Mouse (Mus musculus): ENCODE measurements around the gene Olfr1494. TPM values are rescaled to one million over a fixed set of nuclear protein-coding genes. Genes with fewer than 3 reads are reported as not detected.

Gene Olfr1494
- not detected in 2 replicates for polyA plus RNA-seq (2014; fragmentation: Nextera tagmentation; extraction: Ambion mirVana)

GRCm38 (mm10) chr19:13739428-13739827, at the start of gene Olfr1494:
Gene Olfr1494 (plus strand): TSS chr19:13739728.
- no peaks in the 10 kb centered on the region for H3K9me3 ChIP-seq (ENCODE audit: control insufficient read depth, low read depth, low read length)
- 85% methylated on average over 4 of the region's 4 CpGs for WGBS
- H3K4me1 ChIP-seq (ENCODE audit: control insufficient read depth, insufficient read depth, low read length) = no peaks in the 10 kb centered on the region
- H3K36me3 ChIP-seq (ENCODE audit: control insufficient read depth, insufficient read depth, low read length) = no peaks in the 10 kb centered on the region
- ATAC-seq (ENCODE audit: insufficient number of reproducible peaks, insufficient read depth, low FRiP score, low read depth) = no peak
- no peak within 1 kb of the TSS for H3K4me2 ChIP-seq (replicated peaks; ENCODE audit: low read depth, low read length)
- H3K27me3 ChIP-seq (ENCODE audit: control insufficient read depth, insufficient read depth, low read length) = no peaks in the 10 kb centered on the region
- no peak within 1 kb of the TSS for H3K9ac ChIP-seq (replicated peaks; ENCODE audit: low read depth, low read length)
- H3K4me3 ChIP-seq (ENCODE audit: low read depth, low read length) = no peak within 1 kb of the TSS
- H3K27ac ChIP-seq (ENCODE audit: low read length) = no peak within 1 kb of the TSS

- Histone ChIP-seq H3K9ac (replicated peaks; ENCODE audit: low read depth, low read length) (no peak within 1 kb of the TSS), H3K4me2 (replicated peaks; ENCODE audit: low read depth, low read length) (no peak within 1 kb of the TSS), H3K4me1 (ENCODE audit: control insufficient read depth, insufficient read depth, low read length) (no peaks in the 10 kb centered on the region), H3K27ac (ENCODE audit: low read length) (no peak within 1 kb of the TSS), H3K4me3 (ENCODE audit: low read depth, low read length) (no peak within 1 kb of the TSS), H3K36me3 (ENCODE audit: control insufficient read depth, insufficient read depth, low read length) (no peaks in the 10 kb centered on the region), H3K9me3 (ENCODE audit: control insufficient read depth, low read depth, low read length) (no peaks in the 10 kb centered on the region), H3K27me3 (ENCODE audit: control insufficient read depth, insufficient read depth, low read length) (no peaks in the 10 kb centered on the region)
- 71% methylated on average over 3 of the region's 3 CpGs for WGBS
- ATAC-seq (ENCODE audit: insufficient number of reproducible peaks, insufficient read depth, low FRiP score, low read depth) = no peak
Observed at GRCm38 (mm10) chr19:13696968-13697367, 42.6 kb upstream of the Olfr1494 start, which contains the start of gene Olfr1491. Gene Olfr1491 (plus strand): TSS chr19:13697268.

- H3K27ac ChIP-seq (ENCODE audit: low read length) = no peak within 1 kb of the TSS
- H3K9ac ChIP-seq (replicated peaks; ENCODE audit: low read depth, low read length) = no peak within 1 kb of the TSS
- H3K4me2 ChIP-seq (replicated peaks; ENCODE audit: low read depth, low read length) = no peak within 1 kb of the TSS
- no peak for ATAC-seq (ENCODE audit: insufficient number of reproducible peaks, insufficient read depth, low FRiP score, low read depth)
- no peaks in the 10 kb centered on the region for H3K36me3 ChIP-seq (ENCODE audit: control insufficient read depth, insufficient read depth, low read length)
- no peaks in the 10 kb centered on the region for H3K27me3 ChIP-seq (ENCODE audit: control insufficient read depth, insufficient read depth, low read length)
- no peaks in the 10 kb centered on the region for H3K9me3 ChIP-seq (ENCODE audit: control insufficient read depth, low read depth, low read length)
- WGBS = 53% methylated on average over 2 of the region's 2 CpGs
- H3K4me3 ChIP-seq (ENCODE audit: low read depth, low read length) = no peak within 1 kb of the TSS
- H3K4me1 ChIP-seq (ENCODE audit: control insufficient read depth, insufficient read depth, low read length) = no peaks in the 10 kb centered on the region
Observed at GRCm38 (mm10) chr19:13722978-13723377, 16.6 kb upstream of the Olfr1494 start, which contains the start of gene Olfr1493-ps1. Gene Olfr1493-ps1 (plus strand): TSS chr19:13723278.

GRCm38 (mm10) chr19:13749366-13749765, 9.8 kb downstream of the Olfr1494 start:
- no peaks in the 10 kb centered on the region for H3K9me3 ChIP-seq (ENCODE audit: control insufficient read depth, low read depth, low read length)

GRCm38 (mm10) chr19:13764306-13764705, 24.8 kb downstream of the Olfr1494 start, which contains the start of gene Olfr1495:
Gene Olfr1495 (plus strand): TSS chr19:13764606.
- Histone ChIP-seq H3K4me3 (ENCODE audit: low read depth, low read length) (no peak within 1 kb of the TSS), H3K9me3 (ENCODE audit: control insufficient read depth, low read depth, low read length) (no peaks in the 10 kb centered on the region), H3K4me2 (replicated peaks; ENCODE audit: low read depth, low read length) (no peak within 1 kb of the TSS), H3K9ac (replicated peaks; ENCODE audit: low read depth, low read length) (no peak within 1 kb of the TSS), H3K4me1 (ENCODE audit: control insufficient read depth, insufficient read depth, low read length) (no peaks in the 10 kb centered on the region), H3K36me3 (ENCODE audit: control insufficient read depth, insufficient read depth, low read length) (no peaks in the 10 kb centered on the region), H3K27ac (ENCODE audit: low read length) (no peak within 1 kb of the TSS), H3K27me3 (ENCODE audit: control insufficient read depth, insufficient read depth, low read length) (no peaks in the 10 kb centered on the region)
- 87% methylated on average over 3 of the region's 3 CpGs for WGBS
- no peak for ATAC-seq (ENCODE audit: insufficient number of reproducible peaks, insufficient read depth, low FRiP score, low read depth)

More at GRCm38 (mm10) chr19:13749366-13749765, 9.8 kb downstream of the Olfr1494 start:
- Histone ChIP-seq H3K4me1 (ENCODE audit: control insufficient read depth, insufficient read depth, low read length) (no peaks in the 10 kb centered on the region), H3K4me3 (ENCODE audit: low read depth, low read length) (no peak overlapping the region), H3K4me2 (replicated peaks; ENCODE audit: low read depth, low read length) (no peak overlapping the region), H3K27ac (ENCODE audit: low read length) (no peak overlapping the region), H3K9ac (replicated peaks; ENCODE audit: low read depth, low read length) (no peak overlapping the region), H3K27me3 (ENCODE audit: control insufficient read depth, insufficient read depth, low read length) (no peaks in the 10 kb centered on the region), H3K36me3 (ENCODE audit: control insufficient read depth, insufficient read depth, low read length) (no peaks in the 10 kb centered on the region)
- WGBS = 78% methylated on average over 1 of the region's 1 CpGs
- no peak for ATAC-seq (ENCODE audit: insufficient number of reproducible peaks, insufficient read depth, low FRiP score, low read depth)

- Histone ChIP-seq H3K27me3 (ENCODE audit: control insufficient read depth, insufficient read depth, low read length) (no peaks in the 10 kb centered on the region), H3K4me2 (replicated peaks; ENCODE audit: low read depth, low read length) (no peak overlapping the region), H3K36me3 (ENCODE audit: control insufficient read depth, insufficient read depth, low read length) (no peaks in the 10 kb centered on the region), H3K9ac (replicated peaks; ENCODE audit: low read depth, low read length) (no peak overlapping the region), H3K27ac (ENCODE audit: low read length) (no peak overlapping the region), H3K4me3 (ENCODE audit: low read depth, low read length) (no peak overlapping the region), H3K4me1 (ENCODE audit: control insufficient read depth, insufficient read depth, low read length) (no peaks in the 10 kb centered on the region), H3K9me3 (ENCODE audit: control insufficient read depth, low read depth, low read length) (no peaks in the 10 kb centered on the region)
- no peak for ATAC-seq (ENCODE audit: insufficient number of reproducible peaks, insufficient read depth, low FRiP score, low read depth)
- WGBS = 88% methylated on average over 9 of the region's 9 CpGs
Observed at GRCm38 (mm10) chr19:13768565-13769276, 29.2 kb downstream of the Olfr1494 start.

- Histone ChIP-seq H3K27me3 (ENCODE audit: control insufficient read depth, insufficient read depth, low read length) (no peaks in the 10 kb centered on the region), H3K4me2 (replicated peaks; ENCODE audit: low read depth, low read length) (no peak within 1 kb of the TSS), H3K36me3 (ENCODE audit: control insufficient read depth, insufficient read depth, low read length) (no peaks in the 10 kb centered on the region), H3K4me3 (ENCODE audit: low read depth, low read length) (no peak within 1 kb of the TSS), H3K9me3 (ENCODE audit: control insufficient read depth, low read depth, low read length) (no peaks in the 10 kb centered on the region), H3K27ac (ENCODE audit: low read length) (no peak within 1 kb of the TSS), H3K9ac (replicated peaks; ENCODE audit: low read depth, low read length) (no peak within 1 kb of the TSS), H3K4me1 (ENCODE audit: control insufficient read depth, insufficient read depth, low read length) (no peaks in the 10 kb centered on the region)
- 78% methylated on average over 1 of the region's 1 CpGs for WGBS
- ATAC-seq (ENCODE audit: insufficient number of reproducible peaks, insufficient read depth, low FRiP score, low read depth) = no peak
Observed at GRCm38 (mm10) chr19:13777578-13777977, 38.0 kb downstream of the Olfr1494 start, which contains the start of gene Olfr1496. Gene Olfr1496 (plus strand): TSS chr19:13777878.

GRCm38 (mm10) chr19:13798102-13798501, 58.6 kb downstream of the Olfr1494 start, which contains the start of gene Olfr1497:
Gene Olfr1497 (minus strand): TSS chr19:13798202.
- no peak for ATAC-seq (ENCODE audit: insufficient number of reproducible peaks, insufficient read depth, low FRiP score, low read depth)
- H3K4me3 ChIP-seq (ENCODE audit: low read depth, low read length) = no peak within 1 kb of the TSS
- no peak within 1 kb of the TSS for H3K4me2 ChIP-seq (replicated peaks; ENCODE audit: low read depth, low read length)
- H3K27me3 ChIP-seq (ENCODE audit: control insufficient read depth, insufficient read depth, low read length) = no peaks in the 10 kb centered on the region
- no peaks in the 10 kb centered on the region for H3K9me3 ChIP-seq (ENCODE audit: control insufficient read depth, low read depth, low read length)
- H3K4me1 ChIP-seq (ENCODE audit: control insufficient read depth, insufficient read depth, low read length) = no peaks in the 10 kb centered on the region
- H3K9ac ChIP-seq (replicated peaks; ENCODE audit: low read depth, low read length) = no peak within 1 kb of the TSS
- no peak within 1 kb of the TSS for H3K27ac ChIP-seq (ENCODE audit: low read length)
- H3K36me3 ChIP-seq (ENCODE audit: control insufficient read depth, insufficient read depth, low read length) = no peaks in the 10 kb centered on the region
